Mouse (Mus musculus) gonadal fat pad, adult 2 months (tissue): ENCODE measurements at regions not wholly inside any gene's neighbourhood (a gene's known extent, or its start where the extent isn't known, plus 50 kb on each side); places are given as distances from the start of the nearest gene placed in this dataset.
"Not testable (repeated sequence)": the region's sequence is repeated elsewhere in the genome, so short reads cannot be mapped to it uniquely, and the experiment has no call there.

Experiments used
- DNase-seq: peaks from one replicate; pipeline ENCODE4 v3.0.0-alpha.2; 2012; ENCODE audit warnings: low read depth

- no peak for DNase-seq
Observed at GRCm38 (mm10) chr9:41914611-41915010, 209.5 kb downstream of the Sorl1 start.

- DNase-seq = no peak
Observed at GRCm38 (mm10) chr9:41913911-41914310, 210.2 kb downstream of the Sorl1 start.

- no peak for DNase-seq
Observed at GRCm38 (mm10) chr9:41912482-41912881, 211.6 kb downstream of the Sorl1 start.

- DNase-seq = no peak
Observed at GRCm38 (mm10) chr9:41900606-41900974, 223.5 kb downstream of the Sorl1 start.

- DNase-seq = no peak
Observed at GRCm38 (mm10) chr9:41899766-41900605, 224.1 kb downstream of the Sorl1 start.

GRCm38 (mm10) chr9:41895106-41895505, 229.0 kb downstream of the Sorl1 start:
- DNase-seq = no peak

GRCm38 (mm10) chr9:41892841-41893240, 231.3 kb downstream of the Sorl1 start:
- DNase-seq = no peak

- DNase-seq = no peak
Observed at GRCm38 (mm10) chr9:41891206-41891605, 232.9 kb downstream of the Sorl1 start.

- DNase-seq = no peak
Observed at GRCm38 (mm10) chr9:41890273-41891141, 233.6 kb downstream of the Sorl1 start.

GRCm38 (mm10) chr9:41889568-41890272, 234.4 kb downstream of the Sorl1 start:
- DNase-seq = no peak

GRCm38 (mm10) chr9:41888616-41889150, 235.4 kb downstream of the Sorl1 start:
- no peak for DNase-seq

- DNase-seq = not testable (repeated sequence)
Observed at GRCm38 (mm10) chr9:41886456-41886855, 237.6 kb downstream of the Sorl1 start.

GRCm38 (mm10) chr9:41880457-41880856, 243.6 kb downstream of the Sorl1 start:
- no peak for DNase-seq

GRCm38 (mm10) chr9:41879080-41879479, 245.0 kb downstream of the Sorl1 start:
- no peak for DNase-seq

- DNase-seq = no peak
Observed at GRCm38 (mm10) chr9:41861136-41861535, 263.0 kb downstream of the Sorl1 start.

GRCm38 (mm10) chr9:41860681-41861080, 263.4 kb downstream of the Sorl1 start:
- DNase-seq = peak; percentile 33

GRCm38 (mm10) chr9:41859780-41860179, 264.3 kb downstream of the Sorl1 start:
- DNase-seq = no peak

GRCm38 (mm10) chr9:41852099-41852498, 272.0 kb downstream of the Sorl1 start:
- DNase-seq = no peak

- DNase-seq = no peak
Observed at GRCm38 (mm10) chr9:41849628-41850326, 274.3 kb downstream of the Sorl1 start.

- no peak for DNase-seq
Observed at GRCm38 (mm10) chr9:41844616-41845015, 279.5 kb downstream of the Sorl1 start.
